Mouse (Mus musculus) liver, embryonic 14.5 days (tissue): ENCODE measurements around the gene Zfp141. TPM values are rescaled to one million over a fixed set of nuclear protein-coding genes. Genes with fewer than 3 reads are reported as not detected.

Experiments used
- ATAC-seq: fragments of 200-750 bp; cut with Nextera tagmentation; 2 replicates; pipeline ENCODE4 v1.8.0; 2017; ENCODE audit warnings: moderate number of reproducible peaks, mild to moderate bottlenecking, moderate library complexity; ENCODE audit not compliant: insufficient read depth
- DNase-seq, 3 experiments: peaks; one replicate each; pipeline ENCODE4 v3.0.0-alpha.2; 2012 to 2013; ENCODE audit warnings: low read depth in 3 of 3, low spot score in 3 of 3
- H3K27ac ChIP-seq: fragments of 300-500 bp; sonication (generic); 2 replicates; pipeline ENCODE4 v1.5.1; 2014; ENCODE audit warnings: moderate library complexity, mild to moderate bottlenecking, control low read depth, inconsistent platforms
- H3K27me3 ChIP-seq: fragments of 300-500 bp; sonication (generic); 2 replicates; pipeline ENCODE4 v1.6.1; 2014; ENCODE audit warnings: mild to moderate bottlenecking, low read length, moderate library complexity; ENCODE audit not compliant: control insufficient read depth, insufficient read depth
- H3K36me3 ChIP-seq: fragments of 300-500 bp; sonication (generic); replicated peaks from 2 replicates; pipeline ENCODE4 v1.6.1; 2014; ENCODE audit warnings: low read depth; ENCODE audit not compliant: control insufficient read depth, insufficient read depth
- H3K4me1 ChIP-seq, 2 experiments: fragments of 200-500 bp in 1 of 2; fragments of 300-500 bp in 1 of 2; sonication (generic) in 1 of 2; replicated peaks; 2 replicates each; pipeline ENCODE4 v1.6.1; 2012 to 2014; ENCODE audit warnings: antibody characterized with exemption in 1 of 2, inconsistent platforms in 1 of 2, low read length in 1 of 2; ENCODE audit not compliant: control insufficient read depth in 2 of 2, insufficient read depth in 2 of 2
- H3K4me2 ChIP-seq: fragments of 300-500 bp; sonication (generic); 2 replicates; pipeline ENCODE4 v1.6.1; 2014; ENCODE audit warnings: low read depth, mild to moderate bottlenecking, control low read depth, moderate library complexity
- H3K4me3 ChIP-seq, 2 experiments: fragments of 200-500 bp in 1 of 2; fragments of 300-500 bp in 1 of 2; sonication (generic) in 1 of 2; 2 replicates each; pipeline ENCODE4 v1.5.1; 2012 to 2014; ENCODE audit warnings: low read depth in 2 of 2, low read length in 2 of 2, mild to moderate bottlenecking in 2 of 2, control low read depth in 1 of 2, inconsistent platforms in 1 of 2, moderate library complexity in 1 of 2; ENCODE audit not compliant: insufficient read depth in 1 of 2
- H3K9ac ChIP-seq: fragments of 300-500 bp; sonication (generic); replicated peaks from 2 replicates; pipeline ENCODE4 v1.6.1; 2014; ENCODE audit warnings: mild to moderate bottlenecking, control low read depth, moderate library complexity
- H3K9me3 ChIP-seq: fragments of 300-500 bp; sonication (generic); 2 replicates; pipeline ENCODE4 v1.6.1; 2016; ENCODE audit warnings: low read length, mixed read lengths; ENCODE audit not compliant: control insufficient read depth
- CTCF ChIP-seq: IDR thresholded peaks from 2 replicates; pipeline ENCODE4 v1.5.1; 2016; ENCODE audit warnings: antibody characterized with exemption, low read depth, control low read depth
- EP300 ChIP-seq: IDR thresholded peaks from 2 replicates; pipeline ENCODE4 v1.6.1; 2016; ENCODE audit warnings: antibody characterized with exemption, low read depth
- WGBS: fragments of 180-500 bp; shearing (Covaris S2); extraction: QIAGEN DNeasy Blood & Tissue Kit; methylation state at CpG from one replicate; pipeline ENCODE4 v1.1.7; 2014; ENCODE audit not compliant: insufficient replicate concordance; 5-methylcytosine and 5-hydroxymethylcytosine counted together
- polyA plus RNA-seq, 2 experiments: library from polyadenylated mRNA; depleted of rRNA in 1 of 2; stranded (reverse) in 1 of 2; unstranded in 1 of 2; fragments of >200 nt; fragmentation: Nextera tagmentation in 1 of 2; extraction: Ambion mirVana in 1 of 2; gene quantifications; 2 replicates each; pipeline versions ENCODE4 v1.2.1 to v1.2.3; 2012 to 2014

Gene Zfp141
- polyA plus RNA-seq, 2 experiments = 2.7 to 3.1 TPM

DNA sequence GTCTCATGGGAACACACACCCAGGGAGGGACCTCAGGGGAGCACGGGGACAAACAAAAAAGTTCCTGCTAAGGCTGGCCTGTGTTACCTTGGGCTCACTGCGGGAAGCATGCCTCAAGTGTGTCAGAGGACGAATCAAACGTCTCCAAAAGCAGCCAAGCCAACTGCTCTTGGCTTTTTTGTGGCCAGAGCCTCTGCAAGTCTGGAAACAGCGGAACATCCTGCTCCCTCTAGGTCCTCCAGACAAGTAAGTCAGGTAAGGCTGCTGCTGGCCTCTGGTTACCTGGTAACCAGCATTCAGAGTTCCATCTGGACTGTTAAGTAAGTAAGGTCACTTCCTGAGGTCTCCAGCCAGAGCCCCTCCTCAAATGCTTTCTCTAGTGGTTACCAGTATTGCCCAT is 57.7 kb downstream of the Zfp141 start, which contains the start of gene 4933421I07Rik:
TSS of gene 4933421I07Rik (minus strand) at position 271 of the 400 bp plus-strand sequence.
- Histone ChIP-seq H3K36me3 (no peaks in the 10 kb centered on the region), H3K27me3 (no peaks in the 10 kb centered on the region), H3K9me3 (no peaks in the 10 kb centered on the region), H3K4me2 (no peak within 1 kb of the TSS), H3K4me1 (no peaks in the 10 kb centered on the region), H3K9ac (no peak within 1 kb of the TSS), H3K4me3 (no peak within 1 kb of the TSS), H3K27ac (no peak within 1 kb of the TSS)
- TF ChIP-seq CTCF (no peak), EP300 (no peak)
- WGBS = 56% methylated on average over 5 of the region's 5 CpGs
- no peak for ATAC-seq
- DNase-seq = no peak

DNA sequence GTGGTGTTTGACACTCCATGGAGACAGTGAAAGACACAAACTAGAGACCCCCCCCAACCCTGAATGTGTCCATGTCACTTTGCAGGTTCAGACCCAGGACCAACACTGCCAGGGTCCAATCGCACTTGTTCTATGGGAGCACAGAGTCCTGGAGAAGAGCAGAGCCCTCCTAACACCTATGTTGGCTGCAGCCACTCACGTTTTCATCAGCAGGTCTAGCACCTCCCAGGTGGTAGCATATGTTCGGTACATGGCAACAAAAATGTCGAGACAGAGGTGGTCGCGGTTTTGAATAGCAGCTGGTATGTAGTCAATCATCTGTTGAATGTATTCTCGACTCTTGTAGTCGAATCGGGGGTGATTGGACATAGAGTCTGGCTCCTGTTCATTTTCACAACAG is 58.2 kb downstream of the Zfp141 start:
- H3K36me3 ChIP-seq = no peaks in the 10 kb centered on the region
- H3K4me1 ChIP-seq = no peaks in the 10 kb centered on the region
- no peak for DNase-seq
- H3K27me3 ChIP-seq = no peaks in the 10 kb centered on the region
- no peaks in the 10 kb centered on the region for H3K9me3 ChIP-seq
- H3K9ac ChIP-seq = no peak overlapping the region
- 72% methylated on average over 9 of the region's 9 CpGs for WGBS
- TF ChIP-seq EP300 (no peak), CTCF (no peak)
- ATAC-seq = no peak
- no peak overlapping the region for H3K27ac ChIP-seq
- no peak overlapping the region for H3K4me3 ChIP-seq
- no peak overlapping the region for H3K4me2 ChIP-seq

Other genes with a start within 250 kb of the Zfp141 start
- gene Vmn2r61, start 245.7 kb downstream of the Zfp141 start, polyA plus RNA-seq (2012; rRNA removed) = not detected in 2 replicates
- not detected in 2 replicates for gene Vmn2r61, start 245.7 kb downstream of the Zfp141 start, polyA plus RNA-seq (2014; fragmentation: Nextera tagmentation; extraction: Ambion mirVana)
- not detected in 2 replicates for gene 4933421I07Rik, start 57.6 kb downstream of the Zfp141 start, polyA plus RNA-seq (2012; rRNA removed)
- gene 4933421I07Rik, start 57.6 kb downstream of the Zfp141 start, polyA plus RNA-seq (2014; fragmentation: Nextera tagmentation; extraction: Ambion mirVana) = not detected in 2 replicates
- not detected in 2 replicates for gene Gm21028, start 72.8 kb upstream of the Zfp141 start, polyA plus RNA-seq (2012; rRNA removed)
- not detected in 2 replicates for gene Gm21028, start 72.8 kb upstream of the Zfp141 start, polyA plus RNA-seq (2014; fragmentation: Nextera tagmentation; extraction: Ambion mirVana)
- gene Zfp977, start 86.8 kb upstream of the Zfp141 start, polyA plus RNA-seq (2012; rRNA removed) = 0.08 and 0.09 TPM in 2 replicates
- gene Zfp977, start 86.8 kb upstream of the Zfp141 start, polyA plus RNA-seq (2014; fragmentation: Nextera tagmentation; extraction: Ambion mirVana) = 0.39 and 0.42 TPM in 2 replicates
- 0.45 and 0.92 TPM in 2 replicates for gene Zfp976, start 136.8 kb upstream of the Zfp141 start, polyA plus RNA-seq (2012; rRNA removed)
- gene Zfp976, start 136.8 kb upstream of the Zfp141 start, polyA plus RNA-seq (2014; fragmentation: Nextera tagmentation; extraction: Ambion mirVana) = 0.24 and 0.61 TPM in 2 replicates
- gene Zfp975, start 187.0 kb upstream of the Zfp141 start, polyA plus RNA-seq (2012; rRNA removed) = 0.53 and 0.80 TPM in 2 replicates
- gene Zfp975, start 187.0 kb upstream of the Zfp141 start, polyA plus RNA-seq (2014; fragmentation: Nextera tagmentation; extraction: Ambion mirVana) = 1.1 and 2.1 TPM in 2 replicates
- not detected in 2 replicates for gene Gm17067, start 221.3 kb upstream of the Zfp141 start, polyA plus RNA-seq (2012; rRNA removed)
- gene Gm17067, start 221.3 kb upstream of the Zfp141 start, polyA plus RNA-seq (2014; fragmentation: Nextera tagmentation; extraction: Ambion mirVana) = not detected in 2 replicates